Mouse (Mus musculus) neural tube, embryonic 15.5 days (tissue): ENCODE results near the gene Abraxas2. TPM values are rescaled to one million over a fixed set of nuclear protein-coding genes. Genes with fewer than 3 reads are reported as not detected.
A peak's percentile ranks its signal among the peaks of the same experiment; 100 is the strongest.

ENCODE experiments used
- ATAC-seq: fragments of 200-750 bp; cut with Nextera tagmentation; 2 replicates; pipeline ENCODE4 v1.8.0; 2017; ENCODE audit warnings: mild to moderate bottlenecking, moderate TSS enrichment, moderate library complexity; ENCODE audit not compliant: low FRiP score
- H3K27ac ChIP-seq: fragments of 300-500 bp; sonication (generic); replicated peaks from 2 replicates; pipeline ENCODE4 v1.5.1; 2015; ENCODE audit warnings: mild to moderate bottlenecking, inconsistent platforms
- H3K27me3 ChIP-seq: fragments of 300-500 bp; sonication (generic); replicated peaks from 2 replicates; pipeline ENCODE4 v1.6.1; 2015; ENCODE audit warnings: inconsistent platforms
- H3K36me3 ChIP-seq: fragments of 300-500 bp; sonication (generic); 2 replicates; pipeline ENCODE4 v1.6.1; 2015; ENCODE audit warnings: inconsistent platforms
- H3K4me1 ChIP-seq: fragments of 300-500 bp; sonication (generic); 2 replicates; pipeline ENCODE4 v1.6.1; 2015; ENCODE audit warnings: inconsistent platforms
- H3K4me2 ChIP-seq: fragments of 300-500 bp; sonication (generic); 2 replicates; pipeline ENCODE4 v1.6.1; 2015; ENCODE audit warnings: inconsistent platforms, mild to moderate bottlenecking, moderate library complexity
- H3K4me3 ChIP-seq: fragments of 300-500 bp; sonication (generic); replicated peaks from 2 replicates; pipeline ENCODE4 v1.5.1; 2015; ENCODE audit warnings: mild to moderate bottlenecking, inconsistent platforms
- H3K9ac ChIP-seq: fragments of 300-500 bp; sonication (generic); replicated peaks from 2 replicates; pipeline ENCODE4 v1.6.1; 2015; ENCODE audit warnings: mild to moderate bottlenecking, inconsistent platforms
- H3K9me3 ChIP-seq: fragments of 300-500 bp; sonication (generic); replicated peaks from 2 replicates; pipeline ENCODE4 v1.6.1; 2016; ENCODE audit warnings: inconsistent platforms
- WGBS: fragments of 180-500 bp; shearing (Covaris S2); methylation state at CpG from one replicate; pipeline ENCODE4 v1.1.7; 2015; ENCODE audit warnings: mixed read lengths; 5-methylcytosine and 5-hydroxymethylcytosine counted together
- polyA plus RNA-seq: library from polyadenylated mRNA; unstranded; fragments of >200 nt; fragmentation: Nextera tagmentation; extraction: Ambion mirVana; gene quantifications from 2 replicates; pipeline ENCODE4 v1.2.1, GENCODE M21; 2015

Gene Abraxas2
- 32.6 and 34.5 TPM in 2 replicates for polyA plus RNA-seq

DNA sequence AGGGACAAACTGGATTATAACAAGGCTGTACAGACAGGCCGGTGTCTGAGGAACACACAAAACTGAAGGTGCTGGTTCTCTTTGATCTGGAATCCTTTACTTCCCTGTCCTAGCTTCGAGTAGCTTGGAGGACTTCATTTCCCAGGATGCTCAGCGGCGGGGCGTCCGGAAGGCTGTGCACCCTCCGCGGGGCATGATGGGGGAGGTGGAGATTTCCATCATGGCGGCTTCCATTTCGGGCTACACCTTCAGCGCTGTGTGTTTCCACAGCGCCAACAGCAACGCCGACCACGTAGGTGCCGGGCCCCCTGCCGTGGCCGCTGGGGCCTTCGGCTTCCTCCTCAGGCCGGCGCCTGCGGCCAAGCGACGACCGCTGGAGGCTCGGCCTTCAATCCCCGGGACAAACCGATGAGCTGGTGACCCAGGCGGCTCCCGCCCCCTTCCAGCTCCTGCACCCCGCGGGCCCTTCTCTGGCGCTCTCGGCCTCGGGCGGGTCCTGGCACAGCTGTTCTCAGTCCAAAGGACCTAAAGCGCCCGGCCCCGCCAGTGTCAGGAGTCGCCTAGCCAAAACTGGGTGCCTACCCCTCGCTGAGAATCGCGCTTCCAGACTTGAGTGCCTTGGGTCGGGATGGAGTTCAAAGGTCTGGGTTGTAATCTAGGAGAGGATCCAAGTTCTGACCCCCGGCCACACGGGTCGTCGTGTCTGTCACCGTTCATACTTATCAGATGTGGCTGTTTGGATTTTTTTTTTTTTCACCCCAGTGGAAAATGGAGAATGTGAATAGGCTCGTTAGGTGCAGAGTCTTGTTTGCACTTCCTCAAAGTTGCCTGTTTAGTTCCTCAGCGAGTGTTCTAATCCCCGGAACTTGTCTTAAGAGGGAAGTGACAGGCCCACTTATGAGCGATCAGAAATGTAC is at the start of gene Abraxas2:
Abraxas2 (plus strand) TSS at position 184 of the 917 bp plus-strand sequence.
- ATAC-seq, result peak; percentile 95
- Histone ChIP-seq H3K4me3 (peak within 1 kb of the TSS; percentile 68), H3K36me3 (no peaks in the 10 kb centered on the region), H3K9me3 (no peaks in the 10 kb centered on the region), H3K4me1 (peaks cover 26% of the 10 kb centered on the region), H3K27me3 (no peaks in the 10 kb centered on the region), H3K27ac (peak within 1 kb of the TSS; percentile 80), H3K9ac (peak within 1 kb of the TSS; percentile 74), H3K4me2 (peak within 1 kb of the TSS; percentile 76)
- 1% methylated on average over 53 of the region's 53 CpGs for WGBS

- peak overlapping the region; percentile 89 for H3K4me2 ChIP-seq
- peaks cover 86% of the 10 kb centered on the region for H3K4me1 ChIP-seq
- no peak for ATAC-seq
- H3K36me3 ChIP-seq, result no peaks in the 10 kb centered on the region
- WGBS, result 23% methylated on average over 6 of the region's 6 CpGs
- no peaks in the 10 kb centered on the region for H3K9me3 ChIP-seq
- H3K27ac ChIP-seq, result peak overlapping the region; percentile 61; the same call in 1 of the 2 replicates
- no peaks in the 10 kb centered on the region for H3K27me3 ChIP-seq
- no peak overlapping the region; the same call in 1 of the 2 replicates for H3K9ac ChIP-seq
- no peak overlapping the region for H3K4me3 ChIP-seq
Observed at GRCm38 (mm10) chr7:132809721-132810120, 49.3 kb upstream of the Abraxas2 start.

GRCm38 (mm10) chr7:132810368-132810767 is 48.7 kb upstream of the Abraxas2 start:
- Histone ChIP-seq H3K27me3 (no peaks in the 10 kb centered on the region), H3K4me3 (no peak overlapping the region), H3K36me3 (no peaks in the 10 kb centered on the region), H3K27ac (peak overlapping the region; percentile 61), H3K4me2 (peak overlapping the region; percentile 89), H3K9ac (no peak overlapping the region), H3K9me3 (no peaks in the 10 kb centered on the region), H3K4me1 (peaks cover 81% of the 10 kb centered on the region)
- ATAC-seq, result no peak
- 11% methylated on average over 6 of the region's 6 CpGs for WGBS

DNA sequence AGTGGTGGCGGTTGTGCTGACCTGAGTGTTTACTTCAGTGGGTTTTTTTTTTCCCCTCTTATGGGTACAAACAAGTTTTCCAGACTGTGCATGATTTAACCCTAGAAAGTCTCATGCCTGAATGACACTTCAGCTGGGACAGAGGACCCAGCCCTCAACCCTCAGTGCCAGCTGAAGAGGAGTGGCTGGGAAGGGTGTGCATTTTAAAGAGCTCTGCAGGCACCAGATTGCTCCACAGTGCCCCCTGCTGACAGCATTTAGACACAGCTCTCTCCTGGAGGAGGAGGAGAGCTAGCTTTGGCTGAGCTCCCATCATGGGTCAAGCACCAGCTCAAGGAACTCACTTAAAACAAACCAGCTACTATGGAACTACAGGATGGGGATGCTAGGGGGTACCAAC is 48.1 kb upstream of the Abraxas2 start:
- Histone ChIP-seq H3K9ac (no peak overlapping the region), H3K4me1 (peaks cover 76% of the 10 kb centered on the region), H3K4me2 (peak overlapping the region; percentile 89), H3K36me3 (no peaks in the 10 kb centered on the region), H3K27me3 (no peaks in the 10 kb centered on the region), H3K27ac (peak overlapping the region; percentile 61; the same call in 1 of the 2 replicates), H3K4me3 (no peak overlapping the region), H3K9me3 (no peaks in the 10 kb centered on the region)
- no peak for ATAC-seq
- 53% methylated on average over 1 of the region's 1 CpGs for WGBS

DNA sequence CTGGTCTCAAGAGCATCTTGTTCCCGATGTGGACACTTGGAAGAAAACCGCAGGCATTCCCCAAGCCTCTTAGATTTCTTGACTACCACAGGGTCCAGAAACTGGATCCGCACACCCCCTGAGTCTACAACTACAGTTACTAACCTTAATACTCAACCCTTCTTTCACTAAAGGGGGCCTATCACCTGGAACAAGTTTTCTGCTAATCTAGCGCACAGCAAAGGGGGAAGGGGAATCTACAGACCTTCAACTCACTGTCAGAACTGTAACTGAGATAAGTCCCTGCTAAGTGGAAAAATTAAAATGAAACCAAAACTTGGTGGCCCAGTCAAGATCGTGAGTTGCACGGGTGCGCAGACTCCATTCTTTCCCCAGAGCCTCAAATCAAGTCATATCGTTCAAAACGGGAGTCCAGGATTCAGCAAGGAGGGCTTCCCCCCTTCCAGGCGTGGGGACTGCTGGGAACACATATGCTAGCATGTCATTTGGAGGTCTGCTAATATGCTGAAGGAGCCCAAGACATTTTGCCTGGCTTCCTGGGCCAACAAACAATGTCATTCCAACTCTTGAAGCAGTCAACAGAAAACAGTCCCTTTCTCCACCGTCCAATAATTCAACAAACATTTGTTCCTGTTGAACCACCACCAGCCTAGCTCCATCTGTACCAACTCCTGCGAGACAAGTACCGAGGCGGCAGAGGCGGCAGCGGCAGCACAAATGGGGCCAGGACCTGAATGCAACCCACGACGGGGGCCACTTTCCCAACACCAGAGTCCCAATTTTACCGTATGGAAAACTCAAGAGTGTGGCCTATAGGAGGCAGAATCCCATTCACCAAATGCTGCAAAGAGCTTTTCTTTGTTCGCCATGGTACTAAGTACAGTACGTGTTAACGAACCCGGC is 47.1 kb upstream of the Abraxas2 start:
- H3K36me3 ChIP-seq, result no peaks in the 10 kb centered on the region
- H3K4me3 ChIP-seq, result peak overlapping the region; percentile 74
- no peak for ATAC-seq
- H3K4me2 ChIP-seq, result peak overlapping the region; percentile 89
- H3K9me3 ChIP-seq, result no peaks in the 10 kb centered on the region
- peaks cover 66% of the 10 kb centered on the region for H3K4me1 ChIP-seq
- no peaks in the 10 kb centered on the region; the same call in 1 of the 2 replicates for H3K27me3 ChIP-seq
- peak overlapping the region; percentile 70 for H3K9ac ChIP-seq
- peak overlapping the region; percentile 86 for H3K27ac ChIP-seq
- WGBS, result 10% methylated on average over 23 of the region's 23 CpGs

- Histone ChIP-seq H3K4me2 (peak overlapping the region; percentile 89), H3K27me3 (no peaks in the 10 kb centered on the region; the same call in 1 of the 2 replicates), H3K9me3 (no peaks in the 10 kb centered on the region), H3K4me1 (peaks cover 58% of the 10 kb centered on the region), H3K27ac (peak overlapping the region; percentile 86), H3K9ac (peak overlapping the region; percentile 70), H3K36me3 (no peaks in the 10 kb centered on the region), H3K4me3 (peak overlapping the region; percentile 74)
- WGBS, result under 1% methylated on average over 58 of the region's 59 CpGs
- peak; percentile 40 for ATAC-seq
Observed at GRCm38 (mm10) chr7:132812619-132813415, 46.2 kb upstream of the Abraxas2 start.

- no peaks in the 10 kb centered on the region for H3K36me3 ChIP-seq
- WGBS, result under 1% methylated on average over 80 of the region's 85 CpGs
- H3K9me3 ChIP-seq, result no peaks in the 10 kb centered on the region
- peak; percentile 77 for ATAC-seq
- peak within 1 kb of the TSS; percentile 74 for H3K4me3 ChIP-seq
- H3K9ac ChIP-seq, result peak within 1 kb of the TSS; percentile 70
- H3K27me3 ChIP-seq, result no peaks in the 10 kb centered on the region; the same call in 1 of the 2 replicates
- peaks cover 50% of the 10 kb centered on the region for H3K4me1 ChIP-seq
- H3K4me2 ChIP-seq, result peak within 1 kb of the TSS; percentile 89
- peak within 1 kb of the TSS; percentile 86 for H3K27ac ChIP-seq
Observed at GRCm38 (mm10) chr7:132813416-132814088, 45.5 kb upstream of the Abraxas2 start, which contains the start of gene Fam53b. Fam53b (minus strand) TSS chr7:132813886.

DNA sequence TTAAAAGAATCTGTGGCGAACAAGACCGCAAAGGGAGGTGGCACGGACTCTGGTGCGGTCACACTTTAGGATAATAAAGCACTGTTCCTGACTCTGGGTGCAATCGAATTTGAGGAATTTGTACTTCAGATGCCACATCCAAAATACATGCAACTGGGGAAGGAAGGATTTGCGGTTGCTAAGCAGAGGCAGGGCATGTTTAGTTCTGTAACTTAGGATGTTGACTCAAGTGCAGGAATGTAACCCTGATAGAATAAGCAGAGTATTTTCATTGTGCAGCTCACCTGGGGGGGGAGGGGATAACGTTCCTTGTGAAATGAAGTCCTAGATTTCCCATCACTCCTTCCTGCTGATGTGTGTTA is 45.0 kb upstream of the Abraxas2 start:
- 1% methylated on average over 7 of the region's 7 CpGs for WGBS
- peaks cover 45% of the 10 kb centered on the region for H3K4me1 ChIP-seq
- ATAC-seq, result peak; percentile 7; the same call in 1 of the 2 replicates
- H3K4me3 ChIP-seq, result peak overlapping the region; percentile 74
- peak overlapping the region; percentile 86 for H3K27ac ChIP-seq
- no peaks in the 10 kb centered on the region for H3K36me3 ChIP-seq
- H3K9ac ChIP-seq, result peak overlapping the region; percentile 70
- H3K4me2 ChIP-seq, result peak overlapping the region; percentile 89
- H3K27me3 ChIP-seq, result no peaks in the 10 kb centered on the region; the same call in 1 of the 2 replicates
- no peaks in the 10 kb centered on the region for H3K9me3 ChIP-seq

GRCm38 (mm10) chr7:132815081-132815480 is 43.9 kb upstream of the Abraxas2 start:
- no peak overlapping the region for H3K27ac ChIP-seq
- H3K9ac ChIP-seq, result no peak overlapping the region
- no peak overlapping the region for H3K4me2 ChIP-seq
- peaks cover 35% of the 10 kb centered on the region for H3K4me1 ChIP-seq
- H3K27me3 ChIP-seq, result no peaks in the 10 kb centered on the region; the same call in 1 of the 2 replicates
- no peak for ATAC-seq
- H3K36me3 ChIP-seq, result no peaks in the 10 kb centered on the region
- H3K9me3 ChIP-seq, result no peaks in the 10 kb centered on the region
- 72% methylated on average over 5 of the region's 5 CpGs for WGBS
- H3K4me3 ChIP-seq, result no peak overlapping the region

DNA sequence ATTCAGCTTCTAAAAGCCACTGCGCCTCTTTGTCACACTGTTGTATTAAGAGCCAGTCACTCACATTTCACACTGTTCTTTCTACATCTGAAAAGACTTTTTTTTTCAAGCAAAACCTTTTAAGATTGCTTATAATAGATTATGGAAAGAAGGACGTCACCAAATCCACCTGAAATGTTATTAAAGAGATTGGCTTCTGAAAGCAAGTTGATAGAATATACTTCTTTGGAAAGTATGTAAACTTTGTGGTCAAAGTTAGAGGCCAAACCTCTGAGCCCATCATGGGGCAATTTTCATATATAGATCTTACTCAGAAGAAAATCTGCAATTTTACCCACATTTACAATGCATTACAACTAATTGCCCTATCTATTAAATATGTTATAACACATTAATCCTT is 42.5 kb upstream of the Abraxas2 start:
- H3K9ac ChIP-seq, result no peak overlapping the region
- no peaks in the 10 kb centered on the region for H3K36me3 ChIP-seq
- H3K27ac ChIP-seq, result no peak overlapping the region
- H3K4me3 ChIP-seq, result no peak overlapping the region
- H3K9me3 ChIP-seq, result no peaks in the 10 kb centered on the region
- no peak overlapping the region for H3K4me2 ChIP-seq
- H3K27me3 ChIP-seq, result no peaks in the 10 kb centered on the region; the same call in 1 of the 2 replicates
- no peak for ATAC-seq
- 53% methylated on average over 2 of the region's 2 CpGs for WGBS
- H3K4me1 ChIP-seq, result peaks cover 21% of the 10 kb centered on the region
